Mouse (Mus musculus): ENCODE data around the gene Armc7.

- TF ChIP-seq POLR2A (IDR thresholded peaks at IDR 0.05; ENCODE audit: insufficient read depth, low read length) (no peak), CTCF (IDR thresholded peaks at IDR 0.05; ENCODE audit: low read depth, low read length) (no peak), EP300 (IDR thresholded peaks at IDR 0.05; ENCODE audit: insufficient read depth, low read depth, low read length) (no peak)
Observed at GRCm38 (mm10) chr11:115521080-115521479, 45.6 kb downstream of the Armc7 start.

Data from ES-Bruce4 (cell line).